8 mouse cellular contexts compared by ENCODE assay signal in the genomic region with DNA sequence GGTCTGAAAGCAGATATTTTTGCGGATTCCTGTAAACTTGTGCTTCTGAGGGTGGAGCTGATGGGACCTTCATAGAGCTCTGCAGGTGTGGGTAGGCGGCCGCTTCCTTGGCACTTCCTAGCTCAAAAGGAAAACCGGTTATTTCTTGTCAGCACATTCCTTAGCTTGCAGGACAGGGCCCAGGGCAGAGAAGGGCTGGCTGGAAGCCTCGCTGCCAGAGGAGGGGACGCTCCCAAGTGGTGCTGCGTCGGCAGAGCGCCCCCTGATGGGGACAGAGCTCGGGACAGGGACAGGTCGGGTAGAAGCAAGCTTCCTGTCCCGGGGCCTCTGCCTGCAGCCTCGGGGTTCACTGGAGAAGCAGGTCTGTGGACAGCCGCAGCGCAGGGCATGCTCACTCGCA. TPM values are rescaled to one million over a fixed set of nuclear protein-coding genes. Genes with fewer than 3 reads are reported as not detected.
DNase-seq lines count a peak whose midpoint lies in the region; ATAC-seq and TF ChIP-seq lines count a peak whose summit lies in the region.
"Had no signal": no experiment of that assay in that cellular context is flagged by ENCODE, and none has a peak within 500 bp of the region (broad histone marks: within the 10 kb centered on the region; RNA-seq: fewer than 3 reads in every experiment).

No protein-coding gene starts in this region.

- no peak for DNase-seq in liver, adult 2 months (ENCODE audit: extremely low read depth, low read depth, low spot score)
- DNase-seq in liver, embryonic 11.5 days (ENCODE audit: low spot score) = no peak
- DNase-seq in brain, embryonic 14.5 days (ENCODE audit: low read depth) = peak; percentile 55
- peak; percentile 14 for DNase-seq in forebrain, postnatal 0 days
- peak; percentile 76 for DNase-seq in kidney, postnatal 10 days
- peak; percentile 21 for DNase-seq in neural tube, embryonic 10.5 days (ENCODE audit: extremely low spot score, low spot score)
- DNase-seq in urinary bladder, postnatal 14 days (ENCODE audit: low spot score) = peak; percentile 80

- no peaks in the 10 kb centered on the region for H3K79me2 ChIP-seq in liver, adult 2 months (ENCODE audit: control insufficient read depth, insufficient read depth, low read length)

- no peaks in the 10 kb centered on the region for H3K4me1 ChIP-seq in liver, adult 2 months (ENCODE audit: control insufficient read depth, insufficient read depth, low read length)
- H3K4me1 ChIP-seq in liver, embryonic 11.5 days (replicated peaks; ENCODE audit: control insufficient read depth, insufficient read depth, low read length) = no peaks in the 10 kb centered on the region
- no peaks in the 10 kb centered on the region for H3K4me1 ChIP-seq in forebrain, postnatal 0 days (ENCODE audit: insufficient read depth)

- ATAC-seq in liver, embryonic 11.5 days (replicated peaks; ENCODE audit: low FRiP score) = no peak
- ATAC-seq in forebrain, postnatal 0 days = no peak

- WGBS in liver, adult 2 months = 53% methylated on average over 16 of the region's 16 CpGs
- WGBS in liver, embryonic 11.5 days = 33% methylated on average over 16 of the region's 16 CpGs
- 31% methylated on average over 16 of the region's 16 CpGs for WGBS in forebrain, postnatal 0 days

- H3K27ac ChIP-seq in liver, adult 2 months (replicated peaks; ENCODE audit: insufficient read depth, low read depth, low read length) = no peak overlapping the region
- H3K27ac ChIP-seq in liver, embryonic 11.5 days (ENCODE audit: low read depth, low read length) = no peak overlapping the region
- no peak overlapping the region for H3K27ac ChIP-seq in forebrain, postnatal 0 days (ENCODE audit: low read depth, low read length)
- H3K27ac ChIP-seq: midbrain, embryonic 12.5 days had no signal

- TF ChIP-seq POLR2A in liver, adult 2 months (IDR thresholded peaks at IDR 0.05; ENCODE audit: extremely low read depth, insufficient read depth, low read length) = no peak
- no peak for TF ChIP-seq POLR2A in brain, embryonic 14.5 days (IDR thresholded peaks at IDR 0.05; ENCODE audit: borderline replicate concordance, extremely low read depth, insufficient read depth, insufficient read length, poor library complexity, severe bottlenecking)

- H3K4me3 ChIP-seq in liver, adult 2 months (ENCODE audit: insufficient read depth, low read depth, low read length) = no peak overlapping the region
- no peak overlapping the region for H3K4me3 ChIP-seq in liver, embryonic 11.5 days (ENCODE audit: low read depth, low read length)
- H3K4me3 ChIP-seq in forebrain, postnatal 0 days (ENCODE audit: low read depth, low read length) = no peak overlapping the region
- H3K4me3 ChIP-seq: midbrain, embryonic 12.5 days had no signal

- peak; percentile 18; the same call in 1 of the 2 replicates for TF ChIP-seq CTCF in liver, adult 2 months (IDR thresholded peaks at IDR 0.05; ENCODE audit: low read depth, low read length)
- TF ChIP-seq CTCF in brain, embryonic 14.5 days (IDR thresholded peaks at IDR 0.05; ENCODE audit: borderline replicate concordance, extremely low read depth, insufficient read depth, insufficient read length) = peak; percentile 40; the same call in 1 of the 2 replicates
- TF ChIP-seq CTCF in forebrain, postnatal 0 days (IDR thresholded peaks at IDR 0.05; ENCODE audit: low read depth) = no peak

- H3K36me3 ChIP-seq in liver, adult 2 months (ENCODE audit: control insufficient read depth, insufficient read depth, low read length) = peaks cover 25% of the 10 kb centered on the region
- no peaks in the 10 kb centered on the region for H3K36me3 ChIP-seq in liver, embryonic 11.5 days (ENCODE audit: control insufficient read depth, insufficient read depth, low read length)
- 0 out of 2 replicates have a peak, but pooled peaks cover 6% of the 10 kb centered on the region for H3K36me3 ChIP-seq in forebrain, postnatal 0 days (ENCODE audit: insufficient read depth)

- no peak overlapping the region for H3K4me2 ChIP-seq in liver, embryonic 11.5 days
- H3K4me2 ChIP-seq in forebrain, postnatal 0 days (ENCODE audit: low read depth) = no peak overlapping the region
- H3K4me2 ChIP-seq: midbrain, embryonic 12.5 days had no signal

- no peaks in the 10 kb centered on the region for H3K27me3 ChIP-seq in liver, adult 2 months (ENCODE audit: control insufficient read depth, insufficient read depth, low read length)
- no peaks in the 10 kb centered on the region for H3K27me3 ChIP-seq in liver, embryonic 11.5 days (replicated peaks; ENCODE audit: control insufficient read depth, insufficient read depth, low read length)
- no peaks in the 10 kb centered on the region for H3K27me3 ChIP-seq in forebrain, postnatal 0 days (ENCODE audit: insufficient read depth, low read length)
- H3K27me3 ChIP-seq: midbrain, embryonic 12.5 days had no signal

- no peaks in the 10 kb centered on the region for H3K9me3 ChIP-seq in liver, embryonic 11.5 days (ENCODE audit: control insufficient read depth, low read length)
- no peaks in the 10 kb centered on the region for H3K9me3 ChIP-seq in forebrain, postnatal 0 days (ENCODE audit: low read length)
- H3K9me3 ChIP-seq: midbrain, embryonic 12.5 days had no signal

- H3K9ac ChIP-seq in liver, adult 2 months (ENCODE audit: low read depth, low read length) = no peak overlapping the region
- no peak overlapping the region for H3K9ac ChIP-seq in liver, embryonic 11.5 days (ENCODE audit: low read depth, low read length)
- no peak overlapping the region for H3K9ac ChIP-seq in forebrain, postnatal 0 days
- H3K9ac ChIP-seq: midbrain, embryonic 12.5 days had no signal

RNA-seq across cellular contexts. Expression of gene Gm35549, which starts 6.2 kb away (rescaled TPM):
- total RNA-seq in liver, adult 2 months (2014; rRNA removed) = not detected in 2 replicates
- not detected in 2 replicates for polyA plus RNA-seq in liver, adult 2 months (2012; rRNA removed)
- polyA plus RNA-seq in liver, embryonic 11.5 days (2014; fragmentation: Nextera tagmentation; extraction: Ambion mirVana) = not detected in 2 replicates
- polyA plus RNA-seq in brain, embryonic 14.5 days (2012; rRNA removed) = not detected in 2 replicates
- not detected in 2 replicates for total RNA-seq in forebrain, postnatal 0 days (2014; rRNA removed)
- not detected in 2 replicates for polyA plus RNA-seq in forebrain, postnatal 0 days (2015; fragmentation: Nextera tagmentation; extraction: Ambion mirVana)

RNA-seq across cellular contexts. Expression of gene Zfp445, which starts 28.1 kb away (rescaled TPM):
- total RNA-seq in liver, adult 2 months (2014; rRNA removed) = 52.2 TPM in 2 replicates
- polyA plus RNA-seq in liver, adult 2 months (2012; rRNA removed) = 22.3 and 27.8 TPM in 2 replicates
- 43.5 and 50.2 TPM in 2 replicates for polyA plus RNA-seq in liver, embryonic 11.5 days (2014; fragmentation: Nextera tagmentation; extraction: Ambion mirVana)
- polyA plus RNA-seq in brain, embryonic 14.5 days (2012; rRNA removed) = 156 and 160 TPM in 2 replicates
- total RNA-seq in forebrain, postnatal 0 days (2014; rRNA removed) = 124 and 155 TPM in 2 replicates
- 43.0 and 69.4 TPM in 2 replicates for polyA plus RNA-seq in forebrain, postnatal 0 days (2015; fragmentation: Nextera tagmentation; extraction: Ambion mirVana)

RNA-seq across cellular contexts. Expression of gene Tcaim, which starts 32.3 kb away (rescaled TPM):
- 13.7 and 14.2 TPM in 2 replicates for total RNA-seq in liver, adult 2 months (2014; rRNA removed)
- polyA plus RNA-seq in liver, adult 2 months (2012; rRNA removed) = 5.5 and 7.2 TPM in 2 replicates
- polyA plus RNA-seq in liver, embryonic 11.5 days (2014; fragmentation: Nextera tagmentation; extraction: Ambion mirVana) = 2.8 and 4.8 TPM in 2 replicates
- polyA plus RNA-seq in brain, embryonic 14.5 days (2012; rRNA removed) = 6.1 and 6.3 TPM in 2 replicates
- 15.4 and 18.7 TPM in 2 replicates for total RNA-seq in forebrain, postnatal 0 days (2014; rRNA removed)
- polyA plus RNA-seq in forebrain, postnatal 0 days (2015; fragmentation: Nextera tagmentation; extraction: Ambion mirVana) = 3.8 and 5.4 TPM in 2 replicates

RNA-seq across cellular contexts. Expression of gene Zkscan7, which starts 47.8 kb away (rescaled TPM):
- total RNA-seq in liver, adult 2 months (2014; rRNA removed) = 11.8 and 13.0 TPM in 2 replicates
- 2.7 and 3.8 TPM in 2 replicates for polyA plus RNA-seq in liver, adult 2 months (2012; rRNA removed)
- polyA plus RNA-seq in liver, embryonic 11.5 days (2014; fragmentation: Nextera tagmentation; extraction: Ambion mirVana) = 1.1 and 2.0 TPM in 2 replicates
- polyA plus RNA-seq in brain, embryonic 14.5 days (2012; rRNA removed) = 6.8 and 8.5 TPM in 2 replicates
- total RNA-seq in forebrain, postnatal 0 days (2014; rRNA removed) = 7.1 and 12.6 TPM in 2 replicates
- polyA plus RNA-seq in forebrain, postnatal 0 days (2015; fragmentation: Nextera tagmentation; extraction: Ambion mirVana) = 0.83 and 1.6 TPM in 2 replicates

Comparison
In these comparisons a context has a peak if more than half of its experiments do, and no peak if none do; other contexts are left out.
1. DNase-seq: peak in brain, embryonic 14.5 days (single experiment), forebrain, postnatal 0 days (single experiment), kidney, postnatal 10 days (single experiment), neural tube, embryonic 10.5 days (single experiment) and urinary bladder, postnatal 14 days (single experiment); none in liver, adult 2 months (single experiment) and liver, embryonic 11.5 days (single experiment).